Mouse (Mus musculus) megakaryocyte, adult 5-6 weeks (primary cell): ENCODE results near the gene Gm45902. TPM values are rescaled to one million over a fixed set of nuclear protein-coding genes. Genes with fewer than 3 reads are reported as not detected.

Experiments
- total RNA-seq, 2 experiments: library from RNA; stranded (forward) in 1 of 2; stranded (reverse) in 1 of 2; fragments of 153-499, 151-499 nt in 1 of 2; fragments of 221-1000, 200-1000 nt in 1 of 2; gene quantifications; 2 replicates each; pipeline versions ENCODE4 v1.2.3 to v1.2.4; 2015 to 2017

The Gm45902 gene
- total RNA-seq, 2 experiments from 2014 or later: 3.3 to 7.5 TPM

Other genes starting within 250 kb of the Gm45902 start
- 12.5 and 14.0 TPM in 2 replicates for gene Nmt2, start 228.6 kb downstream of the Gm45902 start, total RNA-seq (2015)
- 17.0 and 21.9 TPM in 2 replicates for gene Nmt2, start 228.6 kb downstream of the Gm45902 start, total RNA-seq (2017)
- gene Rpp38, start 180.1 kb downstream of the Gm45902 start, total RNA-seq (2015): 7.6 and 7.9 TPM in 2 replicates
- gene Rpp38, start 180.1 kb downstream of the Gm45902 start, total RNA-seq (2017): 1.5 and 1.7 TPM in 2 replicates
- gene Acbd7, start 176.6 kb downstream of the Gm45902 start, total RNA-seq (2015): not detected in 2 replicates
- gene Acbd7, start 176.6 kb downstream of the Gm45902 start, total RNA-seq (2017): not detected in 2 replicates
- not detected in 2 replicates for gene Olah, start 115.6 kb downstream of the Gm45902 start, total RNA-seq (2015)
- not detected in 2 replicates for gene Olah, start 115.6 kb downstream of the Gm45902 start, total RNA-seq (2017)
- not detected in 2 replicates for gene Meig1, start 90.1 kb downstream of the Gm45902 start, total RNA-seq (2015)
- not detected in 2 replicates for gene Meig1, start 90.1 kb downstream of the Gm45902 start, total RNA-seq (2017)
- gene Dclre1c, start 88.7 kb downstream of the Gm45902 start, total RNA-seq (2015): 27.2 and 34.7 TPM in 2 replicates
- 21.5 and 36.0 TPM in 2 replicates for gene Dclre1c, start 88.7 kb downstream of the Gm45902 start, total RNA-seq (2017)
- 7.5 and 8.6 TPM in 2 replicates for gene Suv39h2, start 37.8 kb downstream of the Gm45902 start, total RNA-seq (2015)
- 6.9 and 10.2 TPM in 2 replicates for gene Suv39h2, start 37.8 kb downstream of the Gm45902 start, total RNA-seq (2017)
- 49.2 and 67.3 TPM in 2 replicates for gene Hspa14, start within 50 bp of the Gm45902 start, total RNA-seq (2015)
- 124 and 125 TPM in 2 replicates for gene Hspa14, start within 50 bp of the Gm45902 start, total RNA-seq (2017)
- gene Cdnf, start 240 bp upstream of the Gm45902 start, total RNA-seq (2015): 0.47 TPM in 1 of 2 replicates, not detected in the other
- gene Cdnf, start 240 bp upstream of the Gm45902 start, total RNA-seq (2017): 0.55 and 0.81 TPM in 2 replicates
- 794 and 805 TPM in 2 replicates for gene Fam107b, start 57.7 kb upstream of the Gm45902 start, total RNA-seq (2015)
- 673 and 930 TPM in 2 replicates for gene Fam107b, start 57.7 kb upstream of the Gm45902 start, total RNA-seq (2017)